Mouse (Mus musculus): Measurements from ENCODE around the gene Cmc1. TPM values are rescaled to one million over a fixed set of nuclear protein-coding genes. Genes with fewer than 3 reads are reported as not detected.
"Not testable (repeated sequence)": the region's sequence is repeated elsewhere in the genome, so short reads cannot be mapped to it uniquely, and the experiment has no call there.

Cmc1 gene
- total RNA-seq, 2 experiments from 2014 or later: 32.7 to 60.5 TPM

- ATAC-seq (replicated peaks; ENCODE audit: poor library complexity, severe bottlenecking): no peak; the same call in 1 of the 2 replicates
Measured at GRCm38 (mm10) chr9:118150429-118151220, 648 bp upstream of the Cmc1 start.

GRCm38 (mm10) chr9:118140356-118140755, 9.6 kb downstream of the Cmc1 start:
- ATAC-seq (replicated peaks; ENCODE audit: poor library complexity, severe bottlenecking): not testable (repeated sequence)

- ATAC-seq (replicated peaks; ENCODE audit: poor library complexity, severe bottlenecking): no peak
Measured at GRCm38 (mm10) chr9:118110360-118110710, 39.6 kb downstream of the Cmc1 start.

- ATAC-seq (replicated peaks; ENCODE audit: poor library complexity, severe bottlenecking): no peak
Measured at GRCm38 (mm10) chr9:118109697-118110359, 40.1 kb downstream of the Cmc1 start.

- ATAC-seq (replicated peaks; ENCODE audit: poor library complexity, severe bottlenecking): no peak
Measured at GRCm38 (mm10) chr9:118108527-118109011, 41.4 kb downstream of the Cmc1 start.

GRCm38 (mm10) chr9:118101802-118102201, 48.2 kb downstream of the Cmc1 start:
- ATAC-seq (replicated peaks; ENCODE audit: poor library complexity, severe bottlenecking): no peak

GRCm38 (mm10) chr9:118100484-118100883, 49.5 kb downstream of the Cmc1 start:
- ATAC-seq (replicated peaks; ENCODE audit: poor library complexity, severe bottlenecking): no peak

- peak; percentile 71 for ATAC-seq (replicated peaks; ENCODE audit: poor library complexity, severe bottlenecking)
Measured at GRCm38 (mm10) chr9:118099395-118099794, 50.6 kb downstream of the Cmc1 start.

GRCm38 (mm10) chr9:118083834-118084233, 66.1 kb downstream of the Cmc1 start:
- ATAC-seq (replicated peaks; ENCODE audit: poor library complexity, severe bottlenecking): no peak

GRCm38 (mm10) chr9:118082575-118083431, 67.2 kb downstream of the Cmc1 start:
- ATAC-seq (replicated peaks; ENCODE audit: poor library complexity, severe bottlenecking): peak; percentile 96

- ATAC-seq (replicated peaks; ENCODE audit: poor library complexity, severe bottlenecking): peak; percentile 38; the same call in 1 of the 2 replicates
Measured at GRCm38 (mm10) chr9:118073358-118073757, 76.6 kb downstream of the Cmc1 start.

- ATAC-seq (replicated peaks; ENCODE audit: poor library complexity, severe bottlenecking): no peak
Measured at GRCm38 (mm10) chr9:118072101-118072500, 77.9 kb downstream of the Cmc1 start.

- ATAC-seq (replicated peaks; ENCODE audit: poor library complexity, severe bottlenecking): peak; percentile 72
Measured at GRCm38 (mm10) chr9:118071337-118071736, 78.6 kb downstream of the Cmc1 start.

- no peak for ATAC-seq (replicated peaks; ENCODE audit: poor library complexity, severe bottlenecking)
Measured at GRCm38 (mm10) chr9:118070442-118070841, 79.5 kb downstream of the Cmc1 start.

GRCm38 (mm10) chr9:118059101-118059500, 90.9 kb downstream of the Cmc1 start:
- no peak for ATAC-seq (replicated peaks; ENCODE audit: poor library complexity, severe bottlenecking)

GRCm38 (mm10) chr9:118053286-118053685, 96.7 kb downstream of the Cmc1 start:
- ATAC-seq (replicated peaks; ENCODE audit: poor library complexity, severe bottlenecking): peak; percentile 72

- ATAC-seq (replicated peaks; ENCODE audit: poor library complexity, severe bottlenecking): no peak
Measured at GRCm38 (mm10) chr9:118045011-118045533, 104.9 kb downstream of the Cmc1 start.

- no peak for ATAC-seq (replicated peaks; ENCODE audit: poor library complexity, severe bottlenecking)
Measured at GRCm38 (mm10) chr9:118043581-118043980, 106.4 kb downstream of the Cmc1 start.

GRCm38 (mm10) chr9:118042738-118043137, 107.2 kb downstream of the Cmc1 start:
- ATAC-seq (replicated peaks; ENCODE audit: poor library complexity, severe bottlenecking): no peak

GRCm38 (mm10) chr9:118041646-118042045, 108.3 kb downstream of the Cmc1 start:
- no peak for ATAC-seq (replicated peaks; ENCODE audit: poor library complexity, severe bottlenecking)
